In the genomic region with DNA sequence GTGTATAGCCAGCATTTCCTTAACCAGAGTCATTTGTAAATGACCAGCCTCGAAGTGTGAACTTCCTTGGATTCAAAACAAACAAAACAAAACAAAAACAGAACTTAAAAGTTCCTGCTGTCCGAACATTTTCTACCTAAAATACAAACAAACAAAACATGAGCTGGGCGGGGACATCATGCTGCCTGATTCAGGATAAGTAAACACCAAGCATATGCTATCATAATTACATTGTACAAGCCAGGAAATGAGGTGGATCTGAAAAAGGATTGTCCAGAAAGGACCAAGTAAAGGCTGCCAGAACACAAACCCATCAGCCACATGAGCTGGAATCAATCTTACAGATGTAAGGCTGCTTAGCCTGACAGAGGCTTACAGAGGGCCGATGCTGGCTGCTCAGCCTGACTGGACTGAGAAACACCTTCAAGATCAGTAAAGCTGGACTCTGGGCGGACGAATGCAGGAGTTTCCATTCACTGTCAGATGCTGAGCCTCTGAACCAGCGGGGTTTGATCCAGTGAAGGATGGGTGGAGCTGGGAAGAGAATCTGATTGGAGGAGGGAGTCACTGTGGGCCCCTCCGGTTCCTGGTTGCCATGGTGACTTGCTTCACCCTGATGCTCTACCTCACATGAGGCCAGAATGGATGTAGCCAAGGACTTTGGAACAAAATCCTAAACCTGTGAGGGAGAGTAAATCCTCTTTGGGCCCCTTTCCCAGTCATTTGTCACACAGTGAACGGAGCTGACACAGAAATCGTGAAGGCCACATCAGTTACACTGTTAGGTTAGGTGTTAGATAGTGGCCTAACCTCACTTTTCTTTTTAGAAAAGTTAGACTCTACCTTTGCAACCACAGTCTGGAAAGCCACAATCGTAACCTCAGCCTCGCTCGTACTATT, we compare ENCODE assay signal across 10 mouse cellular contexts. TPM values are rescaled to one million over a fixed set of nuclear protein-coding genes. Genes with fewer than 3 reads are reported as not detected.
A peak's percentile ranks its signal among the peaks of the same experiment; 100 is the strongest.
DNase-seq lines count a peak whose midpoint lies in the region; ATAC-seq and TF ChIP-seq lines count a peak whose summit lies in the region.
"Had no signal": no experiment of that assay in that cellular context is flagged by ENCODE, and none has a peak within 500 bp of the region (broad histone marks: within the 10 kb centered on the region; RNA-seq: fewer than 3 reads in every experiment).

No protein-coding gene starts in this region.

- ATAC-seq in cerebellum, adult (ENCODE audit: insufficient number of reproducible peaks, low FRiP score, low TSS enrichment), result peak; percentile 77
- ATAC-seq in hindbrain, postnatal 0 days, result peak; percentile 79

- H3K4me1 ChIP-seq in kidney, adult 2 months (ENCODE audit: control insufficient read depth, insufficient read depth, low read length), result 0 out of 2 replicates have a peak, but pooled peaks cover 2% of the 10 kb centered on the region
- H3K4me1 ChIP-seq in hindbrain, postnatal 0 days (ENCODE audit: insufficient read depth, low read length), result 0 out of 2 replicates have a peak, but pooled peaks cover 2% of the 10 kb centered on the region

- no peaks in the 10 kb centered on the region for H3K9me3 ChIP-seq in hindbrain, postnatal 0 days (ENCODE audit: low read length)

- H3K4me2 ChIP-seq in hindbrain, postnatal 0 days (ENCODE audit: low read depth, low read length), result no peak overlapping the region

- 57% methylated on average over 13 of the region's 13 CpGs for WGBS in kidney, adult 2 months
- WGBS in hindbrain, postnatal 0 days, result 43% methylated on average over 13 of the region's 13 CpGs

- TF ChIP-seq POLR2A in kidney, adult 2 months (IDR thresholded peaks at IDR 0.05; ENCODE audit: low read depth, low read length), result no peak

- H3K4me3 ChIP-seq in kidney, adult 2 months (ENCODE audit: insufficient read depth, low read depth, low read length), result no peak overlapping the region
- H3K4me3 ChIP-seq in hindbrain, postnatal 0 days (ENCODE audit: low read length), result no peak overlapping the region

- no peak overlapping the region for H3K9ac ChIP-seq in hindbrain, postnatal 0 days (replicated peaks; ENCODE audit: low read length)

- H3K36me3 ChIP-seq in kidney, adult 2 months (ENCODE audit: control insufficient read depth, insufficient read depth, low read length), result no peaks in the 10 kb centered on the region
- H3K36me3 ChIP-seq in hindbrain, postnatal 0 days (ENCODE audit: insufficient read depth, low read length), result no peaks in the 10 kb centered on the region
- H3K36me3 ChIP-seq: G1E had no signal

- no peak overlapping the region for H3K27ac ChIP-seq in kidney, adult 2 months (ENCODE audit: insufficient read depth, low read depth, low read length)
- peak overlapping the region; percentile 36 for H3K27ac ChIP-seq in hindbrain, postnatal 0 days

- H3K27me3 ChIP-seq in kidney, adult 2 months (replicated peaks; ENCODE audit: control insufficient read depth, insufficient read depth, low read length), result no peaks in the 10 kb centered on the region
- no peaks in the 10 kb centered on the region for H3K27me3 ChIP-seq in hindbrain, postnatal 0 days (ENCODE audit: insufficient read depth, low read length)

- TF ChIP-seq CTCF in kidney, adult 2 months (conservative IDR thresholded peaks at IDR 0.05; ENCODE audit: insufficient read depth, insufficient read length, low read depth, low read length), result no peak
- no peak for TF ChIP-seq CTCF in hindbrain, postnatal 0 days (IDR thresholded peaks at IDR 0.05; ENCODE audit: low read depth)

- DNase-seq in kidney, adult 2 months, result peak; percentile 46
- DNase-seq in kidney, postnatal 14 days, result no peak
- peak; percentile 75 to 81 for DNase-seq in cerebellum, postnatal 14 days
- DNase-seq in hindbrain, postnatal 0 days (ENCODE audit: low spot score), result peak; percentile 62
- DNase-seq in urinary bladder, postnatal 36 days (ENCODE audit: low spot score in 2 of 2), result no peak
- no peak for DNase-seq in frontal cortex, postnatal 25 days (ENCODE audit: low spot score in 2 of 2)
- no peak for DNase-seq in urinary bladder, postnatal 4 days (ENCODE audit: low spot score in 2 of 2)
- DNase-seq: adrenal gland, postnatal 36 days had no signal

RNA-seq across cellular contexts. Expression of a gene that starts 34.5 kb away (rescaled TPM):
- 47.3 and 50.2 TPM in 2 replicates for polyA plus RNA-seq in kidney, adult 2 months (2012; rRNA removed)
- 31.8 and 40.6 TPM in 2 replicates for total RNA-seq in hindbrain, postnatal 0 days (2014; rRNA removed)
- 5.5 and 5.6 TPM in 2 replicates for polyA plus RNA-seq in hindbrain, postnatal 0 days (2015; fragmentation: Nextera tagmentation; extraction: Ambion mirVana)

Comparison
In these comparisons a context has a peak if more than half of its experiments do, and no peak if none do; other contexts are left out.
1. DNase-seq: peak in kidney, adult 2 months (single experiment), cerebellum, postnatal 14 days (2 of 2) and hindbrain, postnatal 0 days (single experiment); none in kidney, postnatal 14 days (single experiment), urinary bladder, postnatal 36 days (0 of 2), frontal cortex, postnatal 25 days (0 of 2) and urinary bladder, postnatal 4 days (0 of 2).